Mouse (Mus musculus) c-Kit-positive CD71-positive TER-119-positive erythroid progenitor cells, embryonic 14.5 days (primary cell): ENCODE data around the gene Rrp36.

Experiments
- DNase-seq: peaks from one replicate; pipeline ENCODE4 v3.0.0-alpha.2; 2013; ENCODE audit warnings: low spot score

Gene Rrp36

GRCm38 (mm10) chr17:46673850-46674529 is at the start of gene Rrp36:
Gene Rrp36 (minus strand): TSS chr17:46674352.
- peak; percentile 91 for DNase-seq

- no peak for DNase-seq
Observed at GRCm38 (mm10) chr17:46721077-46721476, 46.9 kb upstream of the Rrp36 start.

- DNase-seq = no peak
Observed at GRCm38 (mm10) chr17:46714756-46715481, 40.8 kb upstream of the Rrp36 start.

DNA sequence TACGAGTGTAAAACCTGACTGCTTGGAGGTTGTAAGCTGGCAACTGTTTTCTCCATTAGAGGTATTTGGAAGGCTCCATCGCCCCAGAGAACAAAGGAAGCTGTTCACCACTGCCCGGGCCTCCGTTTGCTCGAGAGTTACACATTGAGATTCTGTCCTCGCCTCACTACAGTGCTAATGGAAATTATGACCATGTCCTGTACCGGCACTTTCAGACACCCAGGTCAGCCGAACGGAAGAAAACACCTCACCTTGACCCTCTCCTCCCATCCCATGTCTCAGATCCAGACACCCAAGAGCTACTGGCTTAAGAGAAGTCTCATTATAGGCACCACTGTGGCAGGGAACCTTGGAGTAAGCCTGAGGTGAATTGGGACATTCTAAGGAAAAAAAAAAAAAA is 39.7 kb upstream of the Rrp36 start:
- no peak for DNase-seq

DNA sequence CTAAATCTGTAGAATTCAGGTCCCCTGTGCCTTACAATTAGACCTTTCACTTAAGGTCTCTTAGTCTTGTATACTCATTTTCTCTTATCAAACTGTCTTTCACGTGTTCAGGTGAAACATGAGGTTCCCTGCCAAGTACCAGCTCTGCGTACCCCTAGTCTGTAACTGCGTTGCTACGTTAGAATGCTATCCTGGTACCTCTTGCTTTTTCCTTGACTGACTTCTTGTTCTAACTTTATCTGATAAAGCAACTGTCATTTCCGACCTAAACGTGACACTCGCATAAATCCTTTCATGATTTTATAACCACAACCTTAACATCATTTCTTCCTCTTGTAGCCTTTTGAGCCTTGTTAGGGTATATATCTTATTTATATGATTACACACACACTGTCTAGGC is 38.3 kb upstream of the Rrp36 start:
- no peak for DNase-seq

DNA sequence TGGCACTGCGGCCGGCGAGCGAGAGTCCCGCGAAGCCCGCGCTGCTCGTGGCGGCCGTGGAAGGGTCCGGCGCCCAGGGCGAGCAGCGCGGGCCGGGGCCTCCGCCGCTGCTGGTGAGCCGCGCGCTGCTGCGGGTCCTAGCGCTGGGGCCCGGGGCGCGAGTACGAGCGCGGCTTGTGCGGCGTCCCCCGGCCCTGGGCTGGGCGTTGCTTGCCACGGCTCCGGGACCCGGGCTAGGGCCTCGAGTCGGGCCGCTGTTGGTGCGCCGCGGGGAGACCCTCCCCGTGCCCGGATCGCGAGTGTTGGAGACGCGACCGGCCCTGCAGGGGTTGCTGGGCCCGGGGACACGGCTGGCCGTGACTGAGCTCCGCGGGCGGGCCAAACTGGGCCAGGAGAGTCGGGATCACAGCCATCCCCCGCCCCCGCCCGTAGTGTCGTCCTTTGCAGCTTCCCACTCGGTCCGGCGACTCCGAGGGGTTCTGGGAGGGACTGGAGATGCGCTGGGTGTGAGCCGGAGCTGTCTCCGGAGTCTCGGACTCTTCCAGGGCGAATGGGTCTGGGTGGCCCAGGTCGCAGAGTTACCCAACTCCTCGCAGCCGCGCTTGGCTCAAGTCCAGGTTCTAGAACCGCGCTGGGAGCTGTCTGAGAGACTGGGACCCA is 37.6 kb upstream of the Rrp36 start:
- DNase-seq = no peak

DNA sequence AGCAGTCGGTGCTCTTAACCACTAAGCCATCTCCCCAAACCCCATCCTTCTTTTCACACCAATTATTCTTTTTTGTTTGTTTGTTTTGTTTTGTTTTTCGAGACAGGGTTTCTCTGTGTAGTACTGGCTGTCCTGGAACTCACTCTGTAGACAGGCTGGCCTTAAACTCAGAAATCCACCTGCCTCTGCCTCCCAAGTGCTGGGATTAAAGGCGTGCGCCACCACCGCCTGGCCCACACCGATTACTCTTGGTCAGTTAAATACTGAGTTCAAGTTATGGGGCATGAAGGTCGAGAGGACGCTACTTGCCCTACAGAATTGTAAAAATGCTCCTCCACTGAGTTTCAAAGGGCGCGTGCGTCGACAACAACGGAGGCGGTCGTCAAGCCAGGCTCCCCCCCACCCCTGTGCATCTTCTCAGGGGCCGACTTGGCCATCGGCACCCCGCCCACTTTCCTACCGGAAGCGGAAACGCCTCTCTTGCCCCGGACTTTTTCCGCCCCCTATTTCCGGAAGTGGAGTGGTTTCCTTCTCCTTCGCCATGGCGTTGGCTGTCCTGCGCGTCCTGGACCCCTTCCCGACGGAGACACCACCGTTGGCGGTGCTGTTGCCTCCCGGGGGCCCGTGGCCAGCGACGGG is 36.9 kb upstream of the Rrp36 start, which contains the start of gene Pex6:
TSS of gene Pex6 (plus strand) at position 505 of the 639 bp plus-strand sequence.
- DNase-seq = peak; percentile 88

DNA sequence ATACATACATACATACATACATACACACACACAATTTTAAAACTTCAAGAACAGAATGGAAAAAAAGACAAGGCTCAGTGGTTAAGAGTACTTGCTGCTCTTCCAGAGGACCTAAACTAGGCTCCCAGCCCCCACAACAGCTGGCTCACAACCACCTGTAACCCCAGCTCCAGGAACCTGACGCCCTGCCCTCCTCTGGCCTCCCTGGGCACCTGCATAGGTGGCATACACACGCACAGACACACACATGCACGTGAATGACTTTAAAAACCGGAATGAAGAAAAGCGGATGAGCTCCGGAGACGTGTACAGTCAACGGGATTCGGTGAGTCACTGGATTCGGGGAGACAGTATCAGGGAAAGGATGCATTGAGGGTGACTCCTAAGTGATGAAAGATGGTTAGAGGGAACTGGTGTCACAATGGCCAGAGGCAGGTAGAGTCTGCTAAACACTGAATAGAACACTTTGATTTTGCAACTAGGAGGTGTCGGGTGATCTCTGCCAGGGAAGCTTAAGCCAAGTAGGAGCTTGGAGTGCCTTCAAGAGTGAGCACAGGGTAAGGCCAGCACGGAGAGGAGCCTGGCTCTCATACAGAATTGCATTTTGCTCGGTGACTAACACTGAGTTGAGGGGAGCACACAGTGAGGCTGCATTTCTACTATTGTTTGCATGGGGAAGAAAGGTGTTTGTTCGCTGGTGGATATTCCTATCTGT is 32.4 kb upstream of the Rrp36 start:
- no peak for DNase-seq

- DNase-seq = peak; percentile 98
Observed at GRCm38 (mm10) chr17:46704887-46705835, 31.0 kb upstream of the Rrp36 start, which contains the start of gene Ppp2r5d. Gene Ppp2r5d (minus strand): TSS chr17:46705111.

DNA sequence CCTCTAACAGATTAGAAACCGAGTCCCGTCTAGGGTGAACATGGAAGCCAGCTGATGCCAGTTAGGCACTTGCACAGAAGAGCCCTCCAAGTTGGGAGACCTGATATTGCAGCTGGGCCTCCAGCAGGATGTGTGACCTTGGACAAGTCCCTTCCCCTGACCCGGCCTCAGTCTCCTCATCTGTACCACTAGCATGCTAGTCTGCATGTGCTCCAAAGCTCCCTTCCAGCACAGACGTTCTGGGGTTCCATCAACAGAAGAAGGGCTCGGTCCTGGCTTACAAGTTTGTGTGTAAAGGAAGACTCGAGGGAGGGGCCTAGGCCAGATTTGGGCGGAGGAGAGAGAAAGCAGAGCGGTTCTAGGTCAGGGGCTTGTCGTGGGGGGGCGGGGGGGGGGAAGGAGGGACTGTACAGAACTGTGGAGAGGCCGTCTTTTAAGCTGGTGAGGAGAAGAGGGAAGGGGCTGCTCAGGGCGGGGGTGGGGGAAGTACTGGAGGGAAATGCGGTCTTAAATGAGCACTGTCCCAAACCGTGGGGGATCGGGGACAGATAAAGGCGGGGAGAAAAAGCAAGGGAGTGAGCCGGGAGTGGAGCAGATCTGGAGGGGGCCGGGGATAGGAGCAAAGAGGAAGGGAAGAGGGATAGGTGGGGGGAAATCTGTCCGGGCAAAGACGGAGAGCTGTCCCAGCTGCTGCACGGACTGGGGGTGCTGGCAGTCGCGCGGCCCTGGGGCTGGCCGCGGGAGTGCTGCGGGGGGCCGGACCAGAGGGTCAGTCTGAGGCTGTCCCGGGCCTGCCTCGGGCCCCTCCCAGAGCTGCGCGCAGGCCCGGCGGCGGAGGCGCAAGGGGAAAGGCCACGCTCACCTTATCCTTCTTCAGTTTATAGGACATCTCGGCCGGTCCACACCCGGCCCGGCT is 30.1 kb upstream of the Rrp36 start:
- no peak for DNase-seq

- DNase-seq = no peak
Observed at GRCm38 (mm10) chr17:46702506-46702905, 28.4 kb upstream of the Rrp36 start.

- no peak for DNase-seq
Observed at GRCm38 (mm10) chr17:46702100-46702499, 27.9 kb upstream of the Rrp36 start.

GRCm38 (mm10) chr17:46701489-46701888 is 27.3 kb upstream of the Rrp36 start:
- no peak for DNase-seq

- no peak for DNase-seq
Observed at GRCm38 (mm10) chr17:46699912-46700311, 25.8 kb upstream of the Rrp36 start.

- no peak for DNase-seq
Observed at GRCm38 (mm10) chr17:46699245-46699644, 25.1 kb upstream of the Rrp36 start.

- no peak for DNase-seq
Observed at GRCm38 (mm10) chr17:46698515-46698914, 24.4 kb upstream of the Rrp36 start.

- no peak for DNase-seq
Observed at GRCm38 (mm10) chr17:46694517-46695063, 20.4 kb upstream of the Rrp36 start.

GRCm38 (mm10) chr17:46691390-46691789 is 17.2 kb upstream of the Rrp36 start:
- DNase-seq = no peak

GRCm38 (mm10) chr17:46690665-46691064 is 16.5 kb upstream of the Rrp36 start:
- DNase-seq = no peak
